Mouse (Mus musculus): ENCODE data around the gene Gm21987.

DNA sequence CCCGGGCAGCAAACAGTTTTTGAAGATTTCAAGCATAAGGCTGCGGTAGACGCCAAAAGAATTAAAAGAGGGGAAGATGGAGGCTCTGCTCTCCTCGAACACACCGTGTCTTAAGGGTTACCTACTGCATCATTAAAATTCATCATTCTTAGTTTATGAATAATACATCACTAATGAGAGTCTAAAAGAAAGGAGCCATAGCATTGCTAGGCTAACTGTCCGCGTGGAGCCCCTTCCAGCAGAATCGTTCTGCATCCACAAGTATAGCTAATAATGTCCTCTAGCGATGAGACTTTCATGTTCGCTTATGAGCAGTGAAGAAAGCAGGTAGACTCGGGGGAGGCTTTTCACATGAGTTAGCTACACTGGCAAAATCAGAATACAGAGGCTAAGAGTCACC, 38.6 kb upstream of the Gm21987 start:
- TF ChIP-seq POLR2A (IDR thresholded peaks at IDR 0.05; ENCODE audit: low read depth, low read length) (no peak), CTCF (IDR thresholded peaks at IDR 0.05; ENCODE audit: borderline replicate concordance, insufficient read depth, low read length) (no peak)

All from embryonic fibroblast, embryonic 13.5 days (primary cell).